Mouse (Mus musculus) liver, embryonic 13.5 days (tissue): ENCODE measurements around the gene Zgpat. TPM values are rescaled to one million over a fixed set of nuclear protein-coding genes. Genes with fewer than 3 reads are reported as not detected.

Experiments used
- ATAC-seq: fragments of 200-750 bp; cut with Nextera tagmentation; 2 replicates; pipeline ENCODE4 v1.8.0; 2017; ENCODE audit warnings: low read depth, mild to moderate bottlenecking, moderate number of reproducible peaks, moderate library complexity
- DNase-seq: peaks from one replicate; pipeline ENCODE4 v3.0.0; 2022
- H3K27ac ChIP-seq: fragments of 300-500 bp; sonication (generic); 2 replicates; pipeline ENCODE4 v1.5.1; 2015; ENCODE audit warnings: moderate library complexity, mild to moderate bottlenecking, inconsistent platforms
- H3K27me3 ChIP-seq: fragments of 300-500 bp; sonication (generic); 2 replicates; pipeline ENCODE4 v1.6.1; 2015; ENCODE audit warnings: mild to moderate bottlenecking, inconsistent platforms
- H3K36me3 ChIP-seq: fragments of 300-500 bp; sonication (generic); 2 replicates; pipeline ENCODE4 v1.6.1; 2015; ENCODE audit warnings: mild to moderate bottlenecking, inconsistent platforms
- H3K4me1 ChIP-seq: fragments of 300-500 bp; sonication (generic); replicated peaks from 2 replicates; pipeline ENCODE4 v1.6.1; 2015; ENCODE audit warnings: inconsistent platforms
- H3K4me2 ChIP-seq: fragments of 300-500 bp; sonication (generic); 2 replicates; pipeline ENCODE4 v1.6.1; 2015; ENCODE audit warnings: inconsistent platforms, mild to moderate bottlenecking, moderate library complexity
- H3K4me3 ChIP-seq: fragments of 300-500 bp; sonication (generic); replicated peaks from 2 replicates; pipeline ENCODE4 v1.5.1; 2015; ENCODE audit warnings: mild to moderate bottlenecking, inconsistent platforms
- H3K9ac ChIP-seq: fragments of 300-500 bp; sonication (generic); 2 replicates; pipeline ENCODE4 v1.6.1; 2015; ENCODE audit warnings: mild to moderate bottlenecking, inconsistent platforms
- H3K9me3 ChIP-seq: fragments of 300-500 bp; sonication (generic); replicated peaks from 2 replicates; pipeline ENCODE4 v1.6.1; 2016; ENCODE audit warnings: inconsistent platforms
- WGBS: fragments of 180-500 bp; shearing (Covaris S2); methylation state at CpG from one replicate; pipeline ENCODE4 v1.1.7; 2015; ENCODE audit not compliant: insufficient replicate concordance; 5-methylcytosine and 5-hydroxymethylcytosine counted together
- polyA plus RNA-seq: library from polyadenylated mRNA; unstranded; fragments of >200 nt; fragmentation: Nextera tagmentation; extraction: Ambion mirVana; gene quantifications from 2 replicates; pipeline ENCODE4 v1.2.1, GENCODE M21; 2015

Gene Zgpat
- polyA plus RNA-seq: 12.3 and 13.8 TPM in 2 replicates

DNA sequence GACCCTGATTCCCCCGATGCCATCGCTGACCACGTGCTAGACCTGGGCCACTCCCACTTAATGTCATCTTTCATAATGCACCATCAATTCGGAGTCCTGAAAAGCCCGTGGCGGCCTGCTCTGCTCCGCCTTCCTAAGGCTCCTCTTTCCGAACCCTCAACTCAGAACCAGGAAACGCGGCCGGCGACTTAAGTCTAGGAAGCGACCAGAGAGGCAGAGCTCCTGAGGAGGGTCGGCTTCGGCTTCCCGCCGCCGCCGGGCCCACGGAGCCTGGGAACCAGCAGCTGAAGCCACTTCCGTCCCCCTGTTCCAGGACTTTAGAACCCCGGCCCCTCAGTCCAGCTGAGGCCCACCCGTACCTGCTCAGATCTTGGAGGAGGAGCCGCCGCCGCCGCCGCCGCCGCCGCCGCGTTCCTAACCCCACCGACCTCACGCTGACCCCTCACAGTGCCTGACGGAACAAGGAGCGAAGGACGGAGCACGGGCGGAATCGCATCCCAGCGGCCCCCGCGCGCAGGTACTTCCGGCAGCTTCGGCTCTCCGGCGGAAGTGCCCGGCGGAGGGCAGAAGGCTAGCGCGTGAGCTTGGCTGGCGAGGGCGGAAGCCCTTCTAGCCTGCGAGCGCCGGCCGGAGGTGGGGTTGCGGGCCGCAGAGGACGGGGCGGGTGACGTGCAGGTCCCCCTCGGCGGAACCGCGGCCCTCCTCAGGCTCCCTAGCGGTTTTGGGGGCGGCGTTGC lies at the start of gene Zgpat, which contains the start of gene Arfrp1:
Zgpat (plus strand) TSS at position 69 of the 737 bp plus-strand sequence.
Arfrp1 (minus strand) TSS at position 545 of the 737 bp plus-strand sequence.
- Histone ChIP-seq H3K27ac (peak within 1 kb of the TSS; percentile 88), H3K9me3 (peaks cover 3% of the 10 kb centered on the region; the same call in 1 of the 2 replicates), H3K36me3 (peaks cover 45% of the 10 kb centered on the region), H3K9ac (peak within 1 kb of the TSS; percentile 92), H3K27me3 (no peaks in the 10 kb centered on the region), H3K4me1 (peaks cover 42% of the 10 kb centered on the region), H3K4me3 (peak within 1 kb of the TSS; percentile 88), H3K4me2 (peak within 1 kb of the TSS; percentile 95)
- ATAC-seq (peak; percentile 92), DNase-seq (peak; percentile 83)
- WGBS: under 1% methylated on average over 71 of the region's 71 CpGs

GRCm38 (mm10) chr2:181319248-181320102 lies 45.3 kb upstream of the Zgpat start, which contains the start of gene Rtel1:
Gene Rtel1, plus strand, starts transcription at chr2:181319739.
- H3K4me1 ChIP-seq: peaks cover 18% of the 10 kb centered on the region
- peak within 1 kb of the TSS; percentile 94 for H3K27ac ChIP-seq
- H3K4me3 ChIP-seq: peak within 1 kb of the TSS; percentile 74
- H3K27me3 ChIP-seq: peaks cover 41% of the 10 kb centered on the region
- WGBS: 4% methylated on average over 40 of the region's 40 CpGs
- DNase-seq: peak; percentile 77
- H3K9me3 ChIP-seq: no peaks in the 10 kb centered on the region
- ATAC-seq: peak; percentile 93
- H3K9ac ChIP-seq: peak within 1 kb of the TSS; percentile 81
- peak within 1 kb of the TSS; percentile 89 for H3K4me2 ChIP-seq
- peaks cover 27% of the 10 kb centered on the region for H3K36me3 ChIP-seq

DNA sequence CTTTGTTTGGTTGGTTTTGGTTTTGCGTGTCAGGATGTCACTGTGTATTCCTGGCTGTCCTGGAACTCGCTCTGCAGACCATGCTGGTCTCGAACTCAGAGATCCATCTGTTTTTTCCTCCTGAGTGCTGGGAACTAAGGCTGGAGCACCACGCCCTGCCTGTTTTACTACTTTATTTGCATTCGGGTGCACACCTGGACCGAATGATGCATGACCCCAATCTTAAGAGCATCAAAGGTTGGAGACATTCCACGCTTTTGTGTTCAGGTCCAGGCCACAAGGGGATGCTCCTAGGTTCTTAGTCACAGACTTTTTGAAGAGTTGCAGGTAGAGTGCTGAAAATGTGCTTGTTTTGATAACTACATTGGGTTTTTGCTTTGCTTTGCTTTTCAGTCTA lies 44.6 kb upstream of the Zgpat start:
- no peaks in the 10 kb centered on the region for H3K9me3 ChIP-seq
- peak overlapping the region; percentile 94 for H3K27ac ChIP-seq
- H3K4me3 ChIP-seq: peak overlapping the region; percentile 74
- peaks cover 33% of the 10 kb centered on the region for H3K36me3 ChIP-seq
- ATAC-seq: peak; percentile 21
- H3K4me2 ChIP-seq: peak overlapping the region; percentile 89
- peaks cover 34% of the 10 kb centered on the region for H3K27me3 ChIP-seq
- 12% methylated on average over 7 of the region's 7 CpGs for WGBS
- H3K9ac ChIP-seq: peak overlapping the region; percentile 81
- DNase-seq: no peak
- peaks cover 18% of the 10 kb centered on the region for H3K4me1 ChIP-seq

DNA sequence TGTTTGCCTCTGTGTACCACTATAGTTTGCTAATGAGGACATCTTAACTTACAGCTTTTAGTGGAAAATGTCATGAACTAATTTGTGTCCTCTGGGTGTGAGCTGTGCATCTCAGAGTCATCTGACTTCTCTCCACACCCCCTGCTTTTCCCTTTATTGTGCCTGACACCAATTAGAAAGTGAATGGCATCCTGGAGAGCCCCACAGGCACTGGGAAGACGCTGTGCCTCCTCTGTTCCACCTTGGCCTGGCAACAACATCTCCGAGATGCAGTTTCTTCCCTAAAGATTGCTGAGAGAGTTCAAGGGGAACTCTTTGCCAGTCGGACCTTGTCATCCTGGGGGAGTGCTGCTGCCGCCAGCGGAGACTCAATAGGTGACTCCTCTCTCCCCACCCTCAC lies 42.6 kb upstream of the Zgpat start:
- peaks cover 54% of the 10 kb centered on the region for H3K36me3 ChIP-seq
- no peak for ATAC-seq
- H3K9me3 ChIP-seq: no peaks in the 10 kb centered on the region
- no peak overlapping the region for H3K27ac ChIP-seq
- no peak overlapping the region for H3K9ac ChIP-seq
- WGBS: 84% methylated on average over 5 of the region's 5 CpGs
- H3K4me1 ChIP-seq: peaks cover 18% of the 10 kb centered on the region
- peaks cover 14% of the 10 kb centered on the region for H3K27me3 ChIP-seq
- no peak overlapping the region for H3K4me2 ChIP-seq
- no peak for DNase-seq
- no peak overlapping the region for H3K4me3 ChIP-seq

- Histone ChIP-seq H3K4me3 (no peak overlapping the region), H3K27ac (no peak overlapping the region), H3K9ac (no peak overlapping the region), H3K4me2 (no peak overlapping the region), H3K4me1 (peaks cover under 1% of the 10 kb centered on the region), H3K36me3 (peaks cover 93% of the 10 kb centered on the region), H3K9me3 (no peaks in the 10 kb centered on the region), H3K27me3 (no peaks in the 10 kb centered on the region)
- no peak for DNase-seq
- ATAC-seq: no peak
- WGBS: 79% methylated on average over 2 of the region's 2 CpGs
These were observed 38.6 kb upstream of the Zgpat start for GRCm38 (mm10) chr2:181326098-181326497.

DNA sequence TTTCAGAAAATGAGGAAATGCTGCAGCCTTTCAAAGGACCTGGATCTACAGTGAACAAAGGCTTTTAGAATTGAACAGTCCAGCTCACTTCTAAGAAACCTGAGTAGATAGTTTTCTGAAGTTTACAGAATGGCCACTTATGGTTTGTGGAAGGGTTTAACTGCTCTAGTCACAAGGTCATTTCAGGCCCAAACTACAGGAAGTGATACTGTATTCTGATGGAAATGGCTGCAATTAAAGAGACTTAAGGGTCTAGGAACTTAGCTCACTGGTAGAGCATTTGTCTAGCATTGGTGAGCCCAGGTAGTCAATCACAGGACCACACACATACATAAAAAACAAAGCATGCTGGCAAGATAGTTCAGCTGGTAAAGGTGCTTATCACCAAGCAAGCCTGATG lies 32.2 kb upstream of the Zgpat start:
- H3K27me3 ChIP-seq: no peaks in the 10 kb centered on the region
- no peak overlapping the region for H3K4me3 ChIP-seq
- no peak overlapping the region for H3K4me2 ChIP-seq
- no peak overlapping the region for H3K9ac ChIP-seq
- H3K36me3 ChIP-seq: peaks cover 82% of the 10 kb centered on the region
- no peak for ATAC-seq
- DNase-seq: no peak
- no peaks in the 10 kb centered on the region for H3K4me1 ChIP-seq
- no peaks in the 10 kb centered on the region for H3K9me3 ChIP-seq
- no peak overlapping the region for H3K27ac ChIP-seq

- WGBS: 54% methylated on average over 3 of the region's 3 CpGs
- H3K27ac ChIP-seq: no peak overlapping the region
- DNase-seq (peak; percentile 35), ATAC-seq (peak; percentile 70)
- H3K4me3 ChIP-seq: no peak overlapping the region
- no peaks in the 10 kb centered on the region for H3K4me1 ChIP-seq
- H3K9me3 ChIP-seq: no peaks in the 10 kb centered on the region
- peaks cover 82% of the 10 kb centered on the region for H3K36me3 ChIP-seq
- H3K9ac ChIP-seq: no peak overlapping the region
- H3K27me3 ChIP-seq: no peaks in the 10 kb centered on the region
- H3K4me2 ChIP-seq: no peak overlapping the region
These were observed 30.7 kb upstream of the Zgpat start for GRCm38 (mm10) chr2:181334023-181334422.

GRCm38 (mm10) chr2:181340426-181340825 lies 24.3 kb upstream of the Zgpat start:
- no peaks in the 10 kb centered on the region for H3K27me3 ChIP-seq
- H3K9me3 ChIP-seq: no peaks in the 10 kb centered on the region
- H3K4me1 ChIP-seq: no peaks in the 10 kb centered on the region
- no peak overlapping the region for H3K9ac ChIP-seq
- 78% methylated on average over 4 of the region's 4 CpGs for WGBS
- no peak overlapping the region for H3K4me2 ChIP-seq
- no peak overlapping the region for H3K27ac ChIP-seq
- H3K36me3 ChIP-seq: peaks cover 87% of the 10 kb centered on the region
- no peak overlapping the region for H3K4me3 ChIP-seq
- DNase-seq (no peak), ATAC-seq (no peak)

- DNase-seq (no peak), ATAC-seq (no peak)
- H3K4me2 ChIP-seq: no peak overlapping the region
- H3K4me3 ChIP-seq: no peak overlapping the region
- H3K27me3 ChIP-seq: no peaks in the 10 kb centered on the region
- H3K4me1 ChIP-seq: no peaks in the 10 kb centered on the region
- 85% methylated on average over 6 of the region's 6 CpGs for WGBS
- H3K36me3 ChIP-seq: peaks cover 89% of the 10 kb centered on the region
- no peaks in the 10 kb centered on the region for H3K9me3 ChIP-seq
- H3K27ac ChIP-seq: no peak overlapping the region
- H3K9ac ChIP-seq: no peak overlapping the region
These were observed 22.0 kb upstream of the Zgpat start for GRCm38 (mm10) chr2:181342766-181343165.

GRCm38 (mm10) chr2:181356780-181357179 lies 7.9 kb upstream of the Zgpat start:
- no peak overlapping the region for H3K4me2 ChIP-seq
- no peak overlapping the region for H3K9ac ChIP-seq
- H3K4me3 ChIP-seq: no peak overlapping the region
- no peaks in the 10 kb centered on the region for H3K9me3 ChIP-seq
- H3K36me3 ChIP-seq: peaks cover 99% of the 10 kb centered on the region
- ATAC-seq (no peak), DNase-seq (no peak)
- no peaks in the 10 kb centered on the region for H3K27me3 ChIP-seq
- no peak overlapping the region for H3K27ac ChIP-seq
- WGBS: 74% methylated on average over 3 of the region's 3 CpGs
- H3K4me1 ChIP-seq: no peaks in the 10 kb centered on the region

DNA sequence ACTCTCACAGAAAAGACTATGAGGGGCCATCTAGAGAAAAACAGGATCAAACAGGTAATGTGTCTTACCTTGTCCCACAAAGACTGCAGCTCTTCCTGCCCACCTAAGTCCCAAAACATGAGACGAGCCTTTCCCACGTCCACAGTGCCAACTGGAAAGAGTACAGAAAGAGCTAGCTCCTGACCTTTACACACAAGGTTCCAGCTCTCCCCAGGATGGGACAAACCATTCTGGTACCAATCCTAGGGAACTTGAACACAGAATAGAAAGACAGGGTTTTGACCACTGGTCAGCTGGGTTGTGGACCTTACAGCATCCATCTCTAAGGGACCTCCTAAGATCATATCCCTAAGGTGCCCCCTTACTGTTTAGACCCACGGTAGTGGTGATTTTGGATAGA lies 782 bp upstream of the Zgpat start:
- peak overlapping the region; percentile 92 for H3K9ac ChIP-seq
- H3K4me3 ChIP-seq: peak overlapping the region; percentile 88
- H3K9me3 ChIP-seq: no peaks in the 10 kb centered on the region
- H3K27ac ChIP-seq: 0 out of 2 replicates have a peak overlapping the region, but pooled peaks have one; percentile 88
- no peaks in the 10 kb centered on the region for H3K27me3 ChIP-seq
- peaks cover 42% of the 10 kb centered on the region for H3K4me1 ChIP-seq
- DNase-seq: no peak
- WGBS: 57% methylated on average over 3 of the region's 3 CpGs
- ATAC-seq: no peak
- H3K36me3 ChIP-seq: peaks cover 45% of the 10 kb centered on the region
- H3K4me2 ChIP-seq: peak overlapping the region; percentile 95
